Mouse (Mus musculus) lung, postnatal 0 days (tissue): ENCODE measurements at regions not wholly inside any gene's neighbourhood (a gene's known extent, or its start where the extent isn't known, plus 50 kb on each side); places are given as distances from the start of the nearest gene placed in this dataset.

Experiments used
- ATAC-seq: fragments of 200-750 bp; cut with Nextera tagmentation; 2 replicates; pipeline ENCODE4 v1.8.0; 2017; ENCODE audit warnings: moderate library complexity
- DNase-seq: peaks from one replicate; pipeline ENCODE4 v3.0.0-alpha.2; 2016; ENCODE audit warnings: low spot score
- H3K27ac ChIP-seq: fragments of 300-500 bp; sonication (generic); 2 replicates; pipeline ENCODE4 v1.5.1; 2014; ENCODE audit warnings: antibody characterized with exemption, mild to moderate bottlenecking, low read length, mixed read lengths
- H3K27me3 ChIP-seq: fragments of 300-500 bp; sonication (generic); replicated peaks from 2 replicates; pipeline ENCODE4 v1.6.1; 2014; ENCODE audit warnings: low read length, mixed read lengths; ENCODE audit not compliant: insufficient read depth
- H3K36me3 ChIP-seq: fragments of 300-500 bp; sonication (generic); 2 replicates; pipeline ENCODE4 v1.6.1; 2014; ENCODE audit warnings: low read length, mixed read lengths; ENCODE audit not compliant: insufficient read depth
- H3K4me1 ChIP-seq: fragments of 300-500 bp; sonication (generic); 2 replicates; pipeline ENCODE4 v1.6.1; 2014; ENCODE audit warnings: antibody characterized with exemption, low read depth, low read length, mixed read lengths; ENCODE audit not compliant: insufficient read depth
- H3K4me2 ChIP-seq: fragments of 300-500 bp; sonication (generic); replicated peaks from 2 replicates; pipeline ENCODE4 v1.6.1; 2014; ENCODE audit warnings: low read depth, mild to moderate bottlenecking, low read length, moderate library complexity, mixed read lengths
- H3K4me3 ChIP-seq: fragments of 300-500 bp; sonication (generic); 2 replicates; pipeline ENCODE4 v1.5.1; 2014; ENCODE audit warnings: low read depth, low read length
- H3K9ac ChIP-seq: fragments of 300-500 bp; sonication (generic); replicated peaks from 2 replicates; pipeline ENCODE4 v1.6.1; 2014; ENCODE audit warnings: low read depth, mild to moderate bottlenecking
- H3K9me3 ChIP-seq: fragments of 300-500 bp; sonication (generic); 2 replicates; pipeline ENCODE4 v1.6.1; 2016; ENCODE audit warnings: low read length, mixed read lengths
- CTCF ChIP-seq: IDR thresholded peaks from 2 replicates; pipeline ENCODE4 v1.5.1; 2016; ENCODE audit warnings: antibody characterized with exemption, mild to moderate bottlenecking
- EP300 ChIP-seq: IDR thresholded peaks from 2 replicates; pipeline ENCODE4 v1.6.1; 2016; ENCODE audit warnings: antibody characterized with exemption, mild to moderate bottlenecking, control low read depth
- WGBS: fragments of 180-500 bp; shearing (Covaris S2); extraction: QIAGEN DNeasy Blood & Tissue Kit; methylation state at CpG from one replicate; pipeline ENCODE4 v1.1.7; 2014; 5-methylcytosine and 5-hydroxymethylcytosine counted together

GRCm38 (mm10) chr1:146359632-146360031, 134.9 kb upstream of the Brinp3 start:
- Histone ChIP-seq H3K9ac (no peak overlapping the region), H3K4me1 (no peaks in the 10 kb centered on the region), H3K9me3 (no peaks in the 10 kb centered on the region), H3K4me3 (no peak overlapping the region), H3K36me3 (no peaks in the 10 kb centered on the region), H3K27ac (no peak overlapping the region), H3K4me2 (no peak overlapping the region), H3K27me3 (no peaks in the 10 kb centered on the region)
- DNase-seq (no peak), ATAC-seq (no peak)
- 33% methylated on average over 3 of the region's 3 CpGs for WGBS
- TF ChIP-seq CTCF (no peak), EP300 (no peak)

GRCm38 (mm10) chr1:146360124-146360523, 134.4 kb upstream of the Brinp3 start:
- H3K36me3 ChIP-seq = no peaks in the 10 kb centered on the region
- H3K4me2 ChIP-seq = no peak overlapping the region
- no peaks in the 10 kb centered on the region for H3K27me3 ChIP-seq
- H3K4me1 ChIP-seq = no peaks in the 10 kb centered on the region
- no peak overlapping the region for H3K9ac ChIP-seq
- H3K27ac ChIP-seq = no peak overlapping the region
- ATAC-seq (no peak), DNase-seq (no peak)
- TF ChIP-seq CTCF (no peak), EP300 (no peak)
- no peaks in the 10 kb centered on the region for H3K9me3 ChIP-seq
- no peak overlapping the region for H3K4me3 ChIP-seq

GRCm38 (mm10) chr1:146363777-146364176, 130.8 kb upstream of the Brinp3 start:
- no peak overlapping the region for H3K9ac ChIP-seq
- H3K27ac ChIP-seq = no peak overlapping the region
- H3K4me3 ChIP-seq = no peak overlapping the region
- TF ChIP-seq EP300 (no peak), CTCF (no peak)
- WGBS = 92% methylated on average over 2 of the region's 2 CpGs
- no peaks in the 10 kb centered on the region for H3K4me1 ChIP-seq
- H3K4me2 ChIP-seq = no peak overlapping the region
- H3K9me3 ChIP-seq = no peaks in the 10 kb centered on the region
- no peak for ATAC-seq
- H3K36me3 ChIP-seq = no peaks in the 10 kb centered on the region
- DNase-seq = no peak
- no peaks in the 10 kb centered on the region for H3K27me3 ChIP-seq
